Mouse (Mus musculus) testis, adult 2 months (tissue): ENCODE results near the gene 2810006K23Rik.

Experiments used
- CTCF ChIP-seq: fragments of 200-500 bp; IDR thresholded peaks from 2 replicates; pipeline ENCODE4 v1.5.1; 2012; ENCODE audit warnings: low read depth, mild to moderate bottlenecking, inconsistent platforms, low read length, moderate library complexity; ENCODE audit not compliant: control insufficient read depth, insufficient read depth, insufficient replicate concordance
- POLR2A ChIP-seq: fragments of 200-500 bp; IDR thresholded peaks from 2 replicates; pipeline ENCODE4 v1.6.1; 2012; ENCODE audit warnings: low read depth, mild to moderate bottlenecking, inconsistent platforms, low read length, moderate library complexity; ENCODE audit not compliant: control insufficient read depth

DNA sequence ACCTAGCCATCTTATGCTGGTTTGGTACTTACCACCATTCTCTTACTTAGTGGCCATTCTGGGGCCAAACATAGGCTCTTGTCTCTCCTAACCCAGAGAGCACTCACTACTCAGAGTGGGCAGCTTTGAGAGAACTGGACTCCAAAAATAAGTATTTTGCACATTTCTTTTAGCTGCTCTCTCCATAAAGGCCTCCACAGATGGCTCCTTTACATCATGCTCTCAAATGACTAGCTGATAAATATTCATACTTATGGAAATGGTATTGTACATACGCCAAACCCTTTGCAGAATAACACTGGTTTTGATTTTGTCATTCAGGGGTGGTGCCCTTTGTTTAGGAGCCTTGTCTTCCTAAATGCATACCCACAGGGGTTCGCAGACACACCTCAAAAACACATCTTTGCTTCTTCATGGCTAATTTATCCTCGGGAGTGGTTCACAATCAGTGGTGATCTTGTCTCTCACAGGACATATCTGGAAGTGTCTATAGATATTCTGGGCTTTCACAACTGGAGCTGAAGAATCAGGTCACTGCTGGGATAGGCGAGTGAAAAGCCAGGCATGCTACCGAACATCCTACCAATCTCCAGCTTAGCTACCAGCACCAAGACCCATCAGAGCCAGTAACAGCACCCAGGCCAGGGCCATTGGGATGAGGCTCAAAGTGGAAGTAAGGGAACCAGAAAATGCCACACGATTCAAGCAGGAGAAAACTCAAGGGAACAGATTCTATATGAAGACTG, 36.5 kb downstream of the 2810006K23Rik start:
- TF ChIP-seq POLR2A (no peak), CTCF (no peak)
